Mouse (Mus musculus) activated CD4-positive, CD25-positive, alpha-beta regulatory T cell (primary cell): ENCODE results near the gene Mc3r. TPM values are rescaled to one million over a fixed set of nuclear protein-coding genes. Genes with fewer than 3 reads are reported as not detected.

Experiments
- polyA plus RNA-seq, 2 experiments: library from polyadenylated mRNA; unstranded; fragments of 100-300 nt; shearing (Covaris generic); gene quantifications; one replicate each; pipeline ENCODE4 v1.2.1; 2017

Mc3r gene
- polyA plus RNA-seq = under 1 TPM in 1 of 2 experiments, not detected in 1; 0.15 TPM

DNA sequence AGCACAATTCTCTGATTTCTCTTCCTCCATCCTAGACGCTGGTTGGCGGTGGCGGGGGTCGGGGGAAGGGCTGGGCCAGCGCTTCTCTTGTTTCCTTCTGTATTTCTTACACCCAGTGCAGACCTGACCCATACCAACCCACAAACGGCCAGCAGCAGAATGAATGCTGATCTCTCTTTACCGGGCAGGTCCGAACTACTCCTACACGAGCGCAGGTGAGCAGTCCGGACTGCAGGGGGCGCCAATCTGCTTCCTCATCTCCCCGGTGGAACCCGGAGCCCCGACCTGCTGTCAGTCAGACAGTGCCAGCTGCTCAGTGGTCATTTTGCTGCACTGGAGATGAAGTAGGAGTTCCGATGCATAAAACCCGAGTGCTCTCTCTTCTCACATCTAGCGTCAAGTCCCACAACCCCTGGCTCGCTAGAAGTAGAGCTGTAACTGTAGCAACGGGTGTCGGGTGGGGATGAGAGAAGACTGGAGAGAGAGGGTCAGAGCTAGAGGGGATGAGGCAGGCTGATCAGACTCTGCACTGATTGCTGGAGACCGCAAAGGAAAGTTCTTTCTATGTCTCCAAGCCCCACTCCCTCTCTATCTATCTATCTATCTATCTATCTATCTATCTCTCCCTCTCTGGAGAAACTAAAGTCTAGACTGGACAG, at the start of gene Mc3r:
Gene Mc3r, plus strand, starts transcription at position 387 of the 659 bp plus-strand sequence.

Other genes starting within 250 kb of the Mc3r start
- gene Cbln4, start 205.0 kb upstream of the Mc3r start, polyA plus RNA-seq = under 1 TPM in 1 of 2 experiments, not detected in 1; 0.11 TPM
- gene Fam210b, start 97.1 kb downstream of the Mc3r start, polyA plus RNA-seq = 10 to 100 TPM; 11.8 to 17.6 TPM
- gene Aurka, start 122.0 kb downstream of the Mc3r start, polyA plus RNA-seq = 1 to 10 TPM; 9.5 to 9.7 TPM
- 10 to 100 TPM; 30.5 to 33.7 TPM for gene Cstf1, start 122.2 kb downstream of the Mc3r start, polyA plus RNA-seq
- 1 to 10 TPM; 2.9 to 9.8 TPM for gene Cass4, start 145.3 kb downstream of the Mc3r start, polyA plus RNA-seq
- gene Rtf2, start 192.1 kb downstream of the Mc3r start, polyA plus RNA-seq = 100 to 1,000 TPM; 123 to 138 TPM
- gene Gcnt7, start 210.1 kb downstream of the Mc3r start, polyA plus RNA-seq = 1 to 10 TPM; 3.1 to 3.4 TPM
- gene Fam209, start 224.0 kb downstream of the Mc3r start, polyA plus RNA-seq = 1 to 10 TPM; 1.1 to 1.4 TPM